Mouse (Mus musculus) urinary bladder, postnatal 4 days (tissue): Measurements from ENCODE around the gene Cdk14.
"Not testable (repeated sequence)": the region's sequence is repeated elsewhere in the genome, so short reads cannot be mapped to it uniquely, and the experiment has no call there.

Source experiments
- DNase-seq, 2 experiments: peaks; one replicate each; pipeline ENCODE4 v3.0.0; 2021 to 2022; ENCODE audit warnings: low spot score in 2 of 2

Gene Cdk14

GRCm38 (mm10) chr5:5264712-5265111 is 155.4 kb downstream of the Cdk14 start:
- no peak for DNase-seq

GRCm38 (mm10) chr5:5261725-5262296 is 158.3 kb downstream of the Cdk14 start:
- DNase-seq, result no peak

GRCm38 (mm10) chr5:5260966-5261724 is 159.0 kb downstream of the Cdk14 start:
- no peak for DNase-seq

- DNase-seq, result no peak
Measured at GRCm38 (mm10) chr5:5260309-5260708, 159.8 kb downstream of the Cdk14 start.

GRCm38 (mm10) chr5:5254391-5254790 is 165.7 kb downstream of the Cdk14 start:
- DNase-seq, result no peak

GRCm38 (mm10) chr5:5253177-5253576 is 166.9 kb downstream of the Cdk14 start:
- no peak for DNase-seq

GRCm38 (mm10) chr5:5247671-5248070 is 172.4 kb downstream of the Cdk14 start:
- no peak for DNase-seq

- no peak for DNase-seq
Measured at GRCm38 (mm10) chr5:5246534-5247175, 173.5 kb downstream of the Cdk14 start.

- no peak for DNase-seq
Measured at GRCm38 (mm10) chr5:5245182-5245581, 174.9 kb downstream of the Cdk14 start.

- DNase-seq, result no peak
Measured at GRCm38 (mm10) chr5:5243648-5244047, 176.5 kb downstream of the Cdk14 start.

GRCm38 (mm10) chr5:5242704-5243103 is 177.4 kb downstream of the Cdk14 start:
- no peak for DNase-seq

GRCm38 (mm10) chr5:5241088-5241487 is 179.0 kb downstream of the Cdk14 start:
- no peak for DNase-seq

GRCm38 (mm10) chr5:5240121-5240520 is 180.0 kb downstream of the Cdk14 start:
- DNase-seq, result no peak

- DNase-seq, result not testable (repeated sequence)
Measured at GRCm38 (mm10) chr5:5234935-5235334, 185.2 kb downstream of the Cdk14 start.

GRCm38 (mm10) chr5:5226966-5227365 is 193.1 kb downstream of the Cdk14 start:
- DNase-seq, result no peak

GRCm38 (mm10) chr5:5211780-5212135 is 208.4 kb downstream of the Cdk14 start:
- DNase-seq, result no peak

GRCm38 (mm10) chr5:5211034-5211779 is 208.9 kb downstream of the Cdk14 start:
- DNase-seq, result no peak

GRCm38 (mm10) chr5:5208016-5208415 is 212.1 kb downstream of the Cdk14 start:
- DNase-seq, result no peak

- no peak for DNase-seq
Measured at GRCm38 (mm10) chr5:5206012-5206411, 214.1 kb downstream of the Cdk14 start.

- no peak for DNase-seq
Measured at GRCm38 (mm10) chr5:5194562-5195221, 225.4 kb downstream of the Cdk14 start.

- DNase-seq, result no peak
Measured at GRCm38 (mm10) chr5:5189590-5189989, 230.5 kb downstream of the Cdk14 start.
